Mouse (Mus musculus) megakaryocyte, adult 5-6 weeks (primary cell): ENCODE data around the gene Nipa1. TPM values are rescaled to one million over a fixed set of nuclear protein-coding genes. Genes with fewer than 3 reads are reported as not detected.
"Not testable (repeated sequence)": the region's sequence is repeated elsewhere in the genome, so short reads cannot be mapped to it uniquely, and the experiment has no call there.

Source experiments
- ATAC-seq: 2 replicates; pipeline ENCODE4 v1.8.0; 2016; ENCODE audit warnings: mild to moderate bottlenecking, inconsistent platforms; ENCODE audit not compliant: poor library complexity, severe bottlenecking
- total RNA-seq, 2 experiments: library from RNA; stranded (forward) in 1 of 2; stranded (reverse) in 1 of 2; fragments of 153-499, 151-499 nt in 1 of 2; fragments of 221-1000, 200-1000 nt in 1 of 2; gene quantifications; 2 replicates each; pipeline versions ENCODE4 v1.2.3 to v1.2.4; 2015 to 2017

The Nipa1 gene
- total RNA-seq (2015): 0.67 and 0.96 TPM in 2 replicates
- 0.44 and 2.1 TPM in 2 replicates for total RNA-seq (2017)

GRCm38 (mm10) chr7:56019930-56020253 is at the start of gene Nipa1:
Gene Nipa1 (minus strand): TSS chr7:56019954.
- ATAC-seq: no peak

- ATAC-seq: no peak
Measured at GRCm38 (mm10) chr7:56066634-56067033, 46.9 kb upstream of the Nipa1 start.

- no peak for ATAC-seq
Measured at GRCm38 (mm10) chr7:56066136-56066535, 46.4 kb upstream of the Nipa1 start.

- ATAC-seq: no peak
Measured at GRCm38 (mm10) chr7:56064876-56065275, 45.1 kb upstream of the Nipa1 start.

GRCm38 (mm10) chr7:56055338-56055737 is 35.6 kb upstream of the Nipa1 start:
- ATAC-seq: no peak

GRCm38 (mm10) chr7:56052996-56053395 is 33.2 kb upstream of the Nipa1 start:
- ATAC-seq: no peak

- ATAC-seq: peak; percentile 6; the same call in 1 of the 2 replicates
Measured at GRCm38 (mm10) chr7:56050487-56050911, 30.7 kb upstream of the Nipa1 start.

- ATAC-seq: peak; percentile 97
Measured at GRCm38 (mm10) chr7:56049831-56050321, 30.1 kb upstream of the Nipa1 start, which contains the start of gene Herc2. Gene Herc2 (plus strand): TSS chr7:56050196.

- no peak for ATAC-seq
Measured at GRCm38 (mm10) chr7:56047178-56047577, 27.4 kb upstream of the Nipa1 start.

GRCm38 (mm10) chr7:56044267-56044629 is 24.5 kb upstream of the Nipa1 start:
- ATAC-seq: no peak

GRCm38 (mm10) chr7:56043577-56044266 is 24.0 kb upstream of the Nipa1 start:
- ATAC-seq: no peak

GRCm38 (mm10) chr7:56042353-56042752 is 22.6 kb upstream of the Nipa1 start:
- ATAC-seq: peak; percentile 94

GRCm38 (mm10) chr7:56023586-56023985 is 3.8 kb upstream of the Nipa1 start:
- ATAC-seq: no peak

- peak; percentile 68 for ATAC-seq
Measured at GRCm38 (mm10) chr7:56018972-56019929, 503 bp downstream of the Nipa1 start.

GRCm38 (mm10) chr7:56018446-56018971 is 1.2 kb downstream of the Nipa1 start:
- ATAC-seq: no peak

GRCm38 (mm10) chr7:56017761-56018160 is 2.0 kb downstream of the Nipa1 start:
- no peak for ATAC-seq

- no peak for ATAC-seq
Measured at GRCm38 (mm10) chr7:56015837-56016236, 3.9 kb downstream of the Nipa1 start.

GRCm38 (mm10) chr7:56015172-56015571 is 4.6 kb downstream of the Nipa1 start:
- ATAC-seq: peak; percentile 16; the same call in 1 of the 2 replicates

GRCm38 (mm10) chr7:56014002-56014702 is 5.6 kb downstream of the Nipa1 start:
- not testable (repeated sequence) for ATAC-seq

- no peak for ATAC-seq
Measured at GRCm38 (mm10) chr7:56013261-56014001, 6.3 kb downstream of the Nipa1 start.
